Mouse (Mus musculus) midbrain, embryonic 12.5 days (tissue): Measurements from ENCODE around the gene Rhobtb1. TPM values are rescaled to one million over a fixed set of nuclear protein-coding genes. Genes with fewer than 3 reads are reported as not detected.

ENCODE experiments used
- ATAC-seq: fragments of 200-750 bp; cut with Nextera tagmentation; 2 replicates; pipeline ENCODE4 v1.8.0; 2017; ENCODE audit warnings: low read depth, moderate TSS enrichment, moderate library complexity; ENCODE audit not compliant: low FRiP score
- H3K27ac ChIP-seq: fragments of 300-500 bp; sonication (generic); replicated peaks from 2 replicates; pipeline ENCODE4 v1.5.1; 2016; ENCODE audit warnings: mild to moderate bottlenecking
- H3K27me3 ChIP-seq: fragments of 300-500 bp; sonication (generic); 2 replicates; pipeline ENCODE4 v1.6.1; 2016; ENCODE audit warnings: mild to moderate bottlenecking
- H3K36me3 ChIP-seq: fragments of 300-500 bp; sonication (generic); 2 replicates; pipeline ENCODE4 v1.6.1; 2016
- H3K4me1 ChIP-seq: fragments of 300-500 bp; sonication (generic); 2 replicates; pipeline ENCODE4 v1.6.1; 2016
- H3K4me2 ChIP-seq: fragments of 300-500 bp; sonication (generic); replicated peaks from 2 replicates; pipeline ENCODE4 v1.6.1; 2016; ENCODE audit warnings: mild to moderate bottlenecking, moderate library complexity
- H3K4me3 ChIP-seq: fragments of 300-500 bp; sonication (generic); 2 replicates; pipeline ENCODE4 v1.5.1; 2016; ENCODE audit warnings: mild to moderate bottlenecking
- H3K9ac ChIP-seq: fragments of 300-500 bp; sonication (generic); replicated peaks from 2 replicates; pipeline ENCODE4 v1.6.1; 2016; ENCODE audit warnings: mild to moderate bottlenecking, moderate library complexity
- H3K9me3 ChIP-seq: fragments of 300-500 bp; sonication (generic); 2 replicates; pipeline ENCODE4 v1.6.1; 2016; ENCODE audit warnings: mild to moderate bottlenecking
- WGBS: fragments of 180-500 bp; shearing (Covaris S2); methylation state at CpG from one replicate; pipeline ENCODE4 v1.1.7; 2016; 5-methylcytosine and 5-hydroxymethylcytosine counted together
- polyA plus RNA-seq: library from polyadenylated mRNA; unstranded; fragments of >200 nt; fragmentation: Nextera tagmentation; extraction: Ambion mirVana; gene quantifications from 2 replicates; pipeline ENCODE4 v1.2.1, GENCODE M21; 2016

Rhobtb1 gene
- polyA plus RNA-seq, 1 experiment from 2014 or later: 21.3 TPM

GRCm38 (mm10) chr10:69165847-69166246, 14.6 kb downstream of the Rhobtb1 start:
- Histone ChIP-seq H3K4me3 (no peak overlapping the region), H3K9me3 (no peaks in the 10 kb centered on the region), H3K27me3 (no peaks in the 10 kb centered on the region), H3K4me1 (no peaks in the 10 kb centered on the region; the same call in 1 of the 2 replicates), H3K9ac (no peak overlapping the region), H3K4me2 (no peak overlapping the region), H3K27ac (no peak overlapping the region), H3K36me3 (no peaks in the 10 kb centered on the region)
- ATAC-seq: no peak
- 87% methylated on average over 3 of the region's 3 CpGs for WGBS

GRCm38 (mm10) chr10:69166514-69166913, 15.3 kb downstream of the Rhobtb1 start:
- no peak overlapping the region for H3K4me3 ChIP-seq
- no peaks in the 10 kb centered on the region for H3K27me3 ChIP-seq
- H3K36me3 ChIP-seq: no peaks in the 10 kb centered on the region
- H3K27ac ChIP-seq: no peak overlapping the region
- WGBS: 87% methylated on average over 12 of the region's 12 CpGs
- no peaks in the 10 kb centered on the region; the same call in 1 of the 2 replicates for H3K4me1 ChIP-seq
- no peak overlapping the region for H3K4me2 ChIP-seq
- no peak overlapping the region for H3K9ac ChIP-seq
- H3K9me3 ChIP-seq: no peaks in the 10 kb centered on the region
- ATAC-seq: no peak

GRCm38 (mm10) chr10:69172412-69172811, 21.2 kb downstream of the Rhobtb1 start:
- Histone ChIP-seq H3K4me1 (no peaks in the 10 kb centered on the region; the same call in 1 of the 2 replicates), H3K36me3 (no peaks in the 10 kb centered on the region), H3K4me3 (no peak overlapping the region), H3K9me3 (no peaks in the 10 kb centered on the region), H3K27ac (no peak overlapping the region), H3K27me3 (no peaks in the 10 kb centered on the region), H3K4me2 (no peak overlapping the region), H3K9ac (no peak overlapping the region)
- ATAC-seq: no peak
- 87% methylated on average over 3 of the region's 3 CpGs for WGBS

- H3K4me3 ChIP-seq: no peak overlapping the region
- H3K4me2 ChIP-seq: no peak overlapping the region
- H3K36me3 ChIP-seq: no peaks in the 10 kb centered on the region
- no peak for ATAC-seq
- H3K27ac ChIP-seq: no peak overlapping the region
- 72% methylated on average over 3 of the region's 3 CpGs for WGBS
- no peak overlapping the region for H3K9ac ChIP-seq
- H3K4me1 ChIP-seq: no peaks in the 10 kb centered on the region
- H3K27me3 ChIP-seq: no peaks in the 10 kb centered on the region
- H3K9me3 ChIP-seq: no peaks in the 10 kb centered on the region
These were observed 24.9 kb downstream of the Rhobtb1 start for GRCm38 (mm10) chr10:69176116-69176515.

GRCm38 (mm10) chr10:69179341-69179740, 28.1 kb downstream of the Rhobtb1 start:
- no peak for ATAC-seq

GRCm38 (mm10) chr10:69180997-69181396, 29.8 kb downstream of the Rhobtb1 start:
- H3K27me3 ChIP-seq: no peaks in the 10 kb centered on the region
- H3K9me3 ChIP-seq: no peaks in the 10 kb centered on the region
- ATAC-seq: no peak
- no peaks in the 10 kb centered on the region for H3K4me1 ChIP-seq
- H3K27ac ChIP-seq: no peak overlapping the region
- no peak overlapping the region for H3K9ac ChIP-seq
- 84% methylated on average over 3 of the region's 3 CpGs for WGBS
- no peak overlapping the region for H3K4me3 ChIP-seq
- no peaks in the 10 kb centered on the region for H3K36me3 ChIP-seq
- no peak overlapping the region for H3K4me2 ChIP-seq

More at GRCm38 (mm10) chr10:69179341-69179740, 28.1 kb downstream of the Rhobtb1 start:
- Histone ChIP-seq H3K4me3 (no peak overlapping the region), H3K9ac (no peak overlapping the region), H3K9me3 (no peaks in the 10 kb centered on the region), H3K4me2 (no peak overlapping the region), H3K4me1 (no peaks in the 10 kb centered on the region), H3K36me3 (no peaks in the 10 kb centered on the region), H3K27ac (no peak overlapping the region), H3K27me3 (no peaks in the 10 kb centered on the region)
- WGBS: 85% methylated on average over 1 of the region's 1 CpGs

GRCm38 (mm10) chr10:69184903-69185302, 33.7 kb downstream of the Rhobtb1 start:
- no peak for ATAC-seq
- H3K4me2 ChIP-seq: no peak overlapping the region
- no peak overlapping the region for H3K27ac ChIP-seq
- no peaks in the 10 kb centered on the region for H3K27me3 ChIP-seq
- no peak overlapping the region for H3K9ac ChIP-seq
- H3K4me1 ChIP-seq: no peaks in the 10 kb centered on the region
- H3K4me3 ChIP-seq: no peak overlapping the region
- H3K36me3 ChIP-seq: no peaks in the 10 kb centered on the region
- no peaks in the 10 kb centered on the region for H3K9me3 ChIP-seq
- WGBS: 97% methylated on average over 4 of the region's 4 CpGs

GRCm38 (mm10) chr10:69185431-69185830, 34.2 kb downstream of the Rhobtb1 start:
- Histone ChIP-seq H3K36me3 (no peaks in the 10 kb centered on the region), H3K9me3 (no peaks in the 10 kb centered on the region), H3K27me3 (no peaks in the 10 kb centered on the region), H3K4me3 (no peak overlapping the region), H3K27ac (no peak overlapping the region), H3K9ac (no peak overlapping the region), H3K4me2 (no peak overlapping the region), H3K4me1 (no peaks in the 10 kb centered on the region)
- no peak for ATAC-seq
- WGBS: 78% methylated on average over 4 of the region's 4 CpGs

- Histone ChIP-seq H3K4me1 (no peaks in the 10 kb centered on the region), H3K27ac (no peak overlapping the region), H3K9me3 (no peaks in the 10 kb centered on the region), H3K4me2 (peak overlapping the region; percentile 41), H3K36me3 (no peaks in the 10 kb centered on the region), H3K9ac (no peak overlapping the region), H3K4me3 (peak overlapping the region; percentile 24; the same call in 1 of the 2 replicates), H3K27me3 (no peaks in the 10 kb centered on the region)
- 33% methylated on average over 21 of the region's 21 CpGs for WGBS
- ATAC-seq: peak; percentile 72; the same call in 1 of the 2 replicates
These were observed 35.0 kb downstream of the Rhobtb1 start for GRCm38 (mm10) chr10:69185894-69186893.

GRCm38 (mm10) chr10:69187773-69188443, 36.7 kb downstream of the Rhobtb1 start:
- H3K27ac ChIP-seq: no peak overlapping the region
- no peaks in the 10 kb centered on the region for H3K4me1 ChIP-seq
- H3K9me3 ChIP-seq: no peaks in the 10 kb centered on the region
- ATAC-seq: no peak
- no peak overlapping the region for H3K4me2 ChIP-seq
- no peak overlapping the region for H3K9ac ChIP-seq
- no peaks in the 10 kb centered on the region for H3K36me3 ChIP-seq
- no peaks in the 10 kb centered on the region for H3K27me3 ChIP-seq
- H3K4me3 ChIP-seq: no peak overlapping the region
- WGBS: 89% methylated on average over 9 of the region's 9 CpGs

- no peak overlapping the region for H3K27ac ChIP-seq
- H3K4me3 ChIP-seq: no peak overlapping the region
- H3K9me3 ChIP-seq: no peaks in the 10 kb centered on the region
- H3K4me2 ChIP-seq: no peak overlapping the region
- no peaks in the 10 kb centered on the region for H3K27me3 ChIP-seq
- H3K9ac ChIP-seq: no peak overlapping the region
- ATAC-seq: no peak
- WGBS: 82% methylated on average over 10 of the region's 10 CpGs
- H3K36me3 ChIP-seq: no peaks in the 10 kb centered on the region
- no peaks in the 10 kb centered on the region for H3K4me1 ChIP-seq
These were observed 39.4 kb downstream of the Rhobtb1 start for GRCm38 (mm10) chr10:69190434-69191160.
